Mouse (Mus musculus) neural tube, embryonic 15.5 days (tissue): ENCODE results near the gene Tnfsfm13. TPM values are rescaled to one million over a fixed set of nuclear protein-coding genes. Genes with fewer than 3 reads are reported as not detected.

Experiments
- ATAC-seq: fragments of 200-750 bp; cut with Nextera tagmentation; 2 replicates; pipeline ENCODE4 v1.8.0; 2017; ENCODE audit warnings: mild to moderate bottlenecking, moderate TSS enrichment, moderate library complexity; ENCODE audit not compliant: low FRiP score
- H3K27ac ChIP-seq: fragments of 300-500 bp; sonication (generic); replicated peaks from 2 replicates; pipeline ENCODE4 v1.5.1; 2015; ENCODE audit warnings: mild to moderate bottlenecking, inconsistent platforms
- H3K27me3 ChIP-seq: fragments of 300-500 bp; sonication (generic); replicated peaks from 2 replicates; pipeline ENCODE4 v1.6.1; 2015; ENCODE audit warnings: inconsistent platforms
- H3K36me3 ChIP-seq: fragments of 300-500 bp; sonication (generic); 2 replicates; pipeline ENCODE4 v1.6.1; 2015; ENCODE audit warnings: inconsistent platforms
- H3K4me1 ChIP-seq: fragments of 300-500 bp; sonication (generic); 2 replicates; pipeline ENCODE4 v1.6.1; 2015; ENCODE audit warnings: inconsistent platforms
- H3K4me2 ChIP-seq: fragments of 300-500 bp; sonication (generic); 2 replicates; pipeline ENCODE4 v1.6.1; 2015; ENCODE audit warnings: inconsistent platforms, mild to moderate bottlenecking, moderate library complexity
- H3K4me3 ChIP-seq: fragments of 300-500 bp; sonication (generic); replicated peaks from 2 replicates; pipeline ENCODE4 v1.5.1; 2015; ENCODE audit warnings: mild to moderate bottlenecking, inconsistent platforms
- H3K9ac ChIP-seq: fragments of 300-500 bp; sonication (generic); replicated peaks from 2 replicates; pipeline ENCODE4 v1.6.1; 2015; ENCODE audit warnings: mild to moderate bottlenecking, inconsistent platforms
- H3K9me3 ChIP-seq: fragments of 300-500 bp; sonication (generic); replicated peaks from 2 replicates; pipeline ENCODE4 v1.6.1; 2016; ENCODE audit warnings: inconsistent platforms
- WGBS: fragments of 180-500 bp; shearing (Covaris S2); methylation state at CpG from one replicate; pipeline ENCODE4 v1.1.7; 2015; ENCODE audit warnings: mixed read lengths; 5-methylcytosine and 5-hydroxymethylcytosine counted together
- polyA plus RNA-seq: library from polyadenylated mRNA; unstranded; fragments of >200 nt; fragmentation: Nextera tagmentation; extraction: Ambion mirVana; gene quantifications from 2 replicates; pipeline ENCODE4 v1.2.1, GENCODE M21; 2015

Gene Tnfsfm13
- polyA plus RNA-seq, 1 experiment from 2014 or later = 1.8 TPM

- Histone ChIP-seq H3K4me2 (peak overlapping the region; percentile 95), H3K4me1 (peaks cover 34% of the 10 kb centered on the region), H3K9me3 (no peaks in the 10 kb centered on the region), H3K4me3 (peak overlapping the region; percentile 99), H3K36me3 (peaks cover 62% of the 10 kb centered on the region), H3K27ac (peak overlapping the region; percentile 97), H3K9ac (peak overlapping the region; percentile 100), H3K27me3 (no peaks in the 10 kb centered on the region)
- WGBS = 0% methylated on average over 42 of the region's 43 CpGs
- ATAC-seq = peak; percentile 26; the same call in 1 of the 2 replicates
Measured at GRCm38 (mm10) chr11:69671726-69672124, 24.2 kb downstream of the Tnfsfm13 start.

- WGBS = 1% methylated on average over 51 of the region's 61 CpGs
- H3K9ac ChIP-seq = peak overlapping the region; percentile 100
- peak overlapping the region; percentile 95 for H3K4me2 ChIP-seq
- peak overlapping the region; percentile 99 for H3K4me3 ChIP-seq
- peaks cover 62% of the 10 kb centered on the region for H3K36me3 ChIP-seq
- no peaks in the 10 kb centered on the region for H3K9me3 ChIP-seq
- H3K4me1 ChIP-seq = peaks cover 34% of the 10 kb centered on the region
- H3K27me3 ChIP-seq = no peaks in the 10 kb centered on the region
- H3K27ac ChIP-seq = peak overlapping the region; percentile 97
- peak; percentile 78 for ATAC-seq
Measured at GRCm38 (mm10) chr11:69670786-69671725, 24.8 kb downstream of the Tnfsfm13 start.

GRCm38 (mm10) chr11:69666665-69667005 is 29.3 kb downstream of the Tnfsfm13 start:
- no peaks in the 10 kb centered on the region for H3K9me3 ChIP-seq
- H3K4me1 ChIP-seq = peaks cover 38% of the 10 kb centered on the region
- H3K4me2 ChIP-seq = no peak overlapping the region
- H3K27me3 ChIP-seq = no peaks in the 10 kb centered on the region
- H3K4me3 ChIP-seq = no peak overlapping the region
- H3K27ac ChIP-seq = no peak overlapping the region
- peaks cover 62% of the 10 kb centered on the region for H3K36me3 ChIP-seq
- ATAC-seq = no peak
- H3K9ac ChIP-seq = no peak overlapping the region
- 91% methylated on average over 3 of the region's 3 CpGs for WGBS

GRCm38 (mm10) chr11:69665961-69666664 is 29.8 kb downstream of the Tnfsfm13 start, which contains the start of gene Cd68:
Gene Cd68 (minus strand): TSS chr11:69666153.
- H3K9ac ChIP-seq = no peak within 1 kb of the TSS
- no peak within 1 kb of the TSS for H3K4me2 ChIP-seq
- peaks cover 43% of the 10 kb centered on the region for H3K4me1 ChIP-seq
- no peaks in the 10 kb centered on the region for H3K27me3 ChIP-seq
- H3K4me3 ChIP-seq = no peak within 1 kb of the TSS
- ATAC-seq = no peak
- no peak within 1 kb of the TSS for H3K27ac ChIP-seq
- H3K9me3 ChIP-seq = no peaks in the 10 kb centered on the region
- 39% methylated on average over 7 of the region's 7 CpGs for WGBS
- peaks cover 62% of the 10 kb centered on the region for H3K36me3 ChIP-seq

GRCm38 (mm10) chr11:69665457-69665960 is 30.4 kb downstream of the Tnfsfm13 start:
- WGBS = 78% methylated on average over 9 of the region's 9 CpGs
- Histone ChIP-seq H3K4me1 (peaks cover 44% of the 10 kb centered on the region), H3K27ac (no peak overlapping the region), H3K4me2 (no peak overlapping the region), H3K9ac (no peak overlapping the region), H3K36me3 (peaks cover 62% of the 10 kb centered on the region), H3K4me3 (no peak overlapping the region), H3K27me3 (no peaks in the 10 kb centered on the region), H3K9me3 (no peaks in the 10 kb centered on the region)
- no peak for ATAC-seq

GRCm38 (mm10) chr11:69664841-69665240 is 31.1 kb downstream of the Tnfsfm13 start:
- H3K9ac ChIP-seq = no peak overlapping the region
- no peaks in the 10 kb centered on the region for H3K27me3 ChIP-seq
- WGBS = 94% methylated on average over 7 of the region's 7 CpGs
- H3K36me3 ChIP-seq = peaks cover 61% of the 10 kb centered on the region
- peaks cover 41% of the 10 kb centered on the region for H3K4me1 ChIP-seq
- no peak overlapping the region for H3K4me3 ChIP-seq
- no peak overlapping the region for H3K4me2 ChIP-seq
- H3K27ac ChIP-seq = no peak overlapping the region
- no peak for ATAC-seq
- H3K9me3 ChIP-seq = no peaks in the 10 kb centered on the region

- H3K27me3 ChIP-seq = no peaks in the 10 kb centered on the region
- ATAC-seq = no peak
- no peaks in the 10 kb centered on the region for H3K9me3 ChIP-seq
- H3K27ac ChIP-seq = peak overlapping the region; percentile 97; the same call in 1 of the 2 replicates
- H3K9ac ChIP-seq = no peak overlapping the region
- H3K4me2 ChIP-seq = no peak overlapping the region
- 83% methylated on average over 6 of the region's 6 CpGs for WGBS
- H3K4me1 ChIP-seq = peaks cover 31% of the 10 kb centered on the region
- H3K36me3 ChIP-seq = peaks cover 58% of the 10 kb centered on the region
- H3K4me3 ChIP-seq = no peak overlapping the region
Measured at GRCm38 (mm10) chr11:69663795-69664194, 32.1 kb downstream of the Tnfsfm13 start.

GRCm38 (mm10) chr11:69662967-69663671 is 32.8 kb downstream of the Tnfsfm13 start:
- Histone ChIP-seq H3K4me2 (peak overlapping the region; percentile 65), H3K27me3 (no peaks in the 10 kb centered on the region), H3K9ac (peak overlapping the region; percentile 61), H3K27ac (peak overlapping the region; percentile 97), H3K36me3 (peaks cover 58% of the 10 kb centered on the region), H3K4me3 (peak overlapping the region; percentile 66), H3K9me3 (no peaks in the 10 kb centered on the region), H3K4me1 (peaks cover 28% of the 10 kb centered on the region)
- WGBS = 68% methylated on average over 13 of the region's 13 CpGs
- ATAC-seq = peak; percentile 22

- Histone ChIP-seq H3K27me3 (no peaks in the 10 kb centered on the region), H3K4me3 (peak within 1 kb of the TSS; percentile 66), H3K9ac (peak within 1 kb of the TSS; percentile 61), H3K27ac (peak within 1 kb of the TSS; percentile 97), H3K4me2 (peak within 1 kb of the TSS; percentile 65), H3K4me1 (peaks cover 28% of the 10 kb centered on the region), H3K36me3 (peaks cover 58% of the 10 kb centered on the region), H3K9me3 (no peaks in the 10 kb centered on the region)
- peak; percentile 95 for ATAC-seq
- under 1% methylated on average over 48 of the region's 48 CpGs for WGBS
Measured at GRCm38 (mm10) chr11:69662213-69662966, 33.5 kb downstream of the Tnfsfm13 start, which contains the start of gene Mpdu1. Gene Mpdu1 (minus strand): TSS chr11:69662642.

- peaks cover 59% of the 10 kb centered on the region for H3K36me3 ChIP-seq
- H3K9ac ChIP-seq = peak overlapping the region; percentile 61
- peak overlapping the region; percentile 97; the same call in 1 of the 2 replicates for H3K27ac ChIP-seq
- peaks cover 35% of the 10 kb centered on the region for H3K4me1 ChIP-seq
- no peak for ATAC-seq
- H3K27me3 ChIP-seq = no peaks in the 10 kb centered on the region
- peak overlapping the region; percentile 65 for H3K4me2 ChIP-seq
- no peaks in the 10 kb centered on the region for H3K9me3 ChIP-seq
- WGBS = 76% methylated on average over 3 of the region's 3 CpGs
- peak overlapping the region; percentile 66 for H3K4me3 ChIP-seq
Measured at GRCm38 (mm10) chr11:69661221-69661881, 34.5 kb downstream of the Tnfsfm13 start.
